Mouse (Mus musculus) frontal cortex, postnatal 14 days (tissue): ENCODE data around the gene H2afy2.

ENCODE experiments used
- DNase-seq, 2 experiments: peaks; one replicate each; pipeline ENCODE4 v3.0.0; 2022; ENCODE audit warnings: low spot score in 2 of 2

Gene H2afy2

DNA sequence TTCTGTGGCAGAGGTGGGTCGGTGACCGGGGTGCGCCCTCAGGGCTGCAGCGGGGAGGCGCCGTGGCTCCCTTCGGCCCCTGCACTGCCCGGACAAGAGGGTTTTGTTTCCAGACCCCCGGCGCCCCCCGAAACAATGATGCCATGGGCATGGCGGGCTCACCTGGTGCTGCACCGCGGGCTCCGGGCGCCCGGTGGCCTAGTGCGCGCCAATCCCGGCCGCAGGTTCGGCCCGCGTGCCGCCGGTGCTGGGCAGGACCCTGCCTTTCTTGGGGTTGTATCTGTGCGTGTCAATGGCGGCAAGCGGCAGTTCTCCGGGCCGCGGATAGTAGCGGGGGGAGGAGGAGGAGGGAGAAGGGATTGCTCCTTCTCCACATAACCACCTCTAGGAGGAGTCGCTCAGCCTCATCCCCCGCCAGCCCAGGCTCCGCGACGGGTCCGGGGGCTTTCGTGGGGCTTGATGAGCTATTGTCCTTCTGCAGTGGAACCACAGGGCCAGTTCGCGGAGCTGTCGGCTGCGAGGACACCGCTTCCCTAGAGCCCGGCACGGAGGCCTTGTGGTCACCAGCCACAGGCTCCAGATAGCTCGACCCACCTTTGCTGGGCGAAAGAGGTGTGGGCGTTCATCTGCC is at the start of gene H2afy2:
Gene H2afy2 (minus strand): TSS at position 527 of the 631 bp plus-strand sequence.
- peak; percentile 71 to 74 for DNase-seq

DNA sequence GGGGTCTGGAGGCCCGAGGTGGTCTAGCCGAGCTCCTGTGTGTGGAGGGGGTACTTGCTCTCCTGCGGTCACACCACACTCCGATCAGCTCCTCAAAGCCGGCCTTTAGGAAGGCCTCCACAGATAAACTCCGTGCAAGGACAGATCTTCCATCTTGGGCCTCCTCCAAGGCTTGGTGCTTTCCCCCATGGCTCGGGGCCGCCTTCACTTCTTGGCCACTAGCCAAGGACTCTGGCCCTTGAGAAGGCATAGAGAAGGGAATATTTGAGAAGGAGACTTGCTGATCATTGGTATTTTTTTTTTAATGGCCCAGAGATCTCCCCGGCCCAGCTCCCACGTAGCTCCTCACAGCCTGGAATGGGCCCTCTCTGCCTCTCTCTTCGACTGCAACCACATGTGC is 48.8 kb upstream of the H2afy2 start:
- no peak for DNase-seq

DNA sequence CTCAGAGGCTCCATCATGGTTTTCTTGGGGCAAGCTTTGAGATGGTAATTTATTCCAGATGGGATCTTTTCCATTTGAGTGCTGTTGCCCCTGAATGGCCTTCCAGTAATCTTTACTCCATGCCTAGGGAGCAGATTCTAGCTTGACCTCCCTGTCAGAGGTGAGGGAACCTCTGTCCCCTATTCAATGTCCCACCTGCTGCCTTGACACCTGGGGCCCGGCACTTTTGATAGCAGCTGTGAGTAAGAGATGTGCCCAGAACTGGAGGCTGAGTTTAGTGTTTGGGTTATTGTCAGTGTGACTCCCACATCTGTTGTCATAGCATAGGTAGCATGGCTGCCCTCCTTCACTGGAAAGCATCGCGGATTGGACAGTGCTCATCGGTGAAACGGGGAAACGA is 47.8 kb upstream of the H2afy2 start:
- DNase-seq, result no peak

DNA sequence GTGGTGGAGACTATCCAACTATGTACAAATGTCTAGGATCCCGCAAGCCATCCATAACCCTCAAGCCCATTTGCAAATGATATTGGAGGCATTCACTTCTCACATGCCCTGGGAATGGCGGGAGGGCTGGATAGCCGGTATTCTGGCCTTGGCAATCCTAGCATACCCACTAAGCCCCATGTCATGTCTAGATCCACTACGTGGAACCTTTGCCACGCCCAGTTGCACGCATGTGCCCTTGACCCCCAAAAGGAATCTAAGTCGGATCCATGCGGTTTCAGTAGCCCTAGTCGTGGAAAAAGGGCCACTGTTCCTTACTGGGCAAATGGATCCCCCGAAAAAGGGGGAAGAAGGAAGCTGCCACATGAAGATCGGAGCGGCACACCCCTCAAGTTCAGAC is 47.3 kb upstream of the H2afy2 start:
- DNase-seq, result no peak

DNA sequence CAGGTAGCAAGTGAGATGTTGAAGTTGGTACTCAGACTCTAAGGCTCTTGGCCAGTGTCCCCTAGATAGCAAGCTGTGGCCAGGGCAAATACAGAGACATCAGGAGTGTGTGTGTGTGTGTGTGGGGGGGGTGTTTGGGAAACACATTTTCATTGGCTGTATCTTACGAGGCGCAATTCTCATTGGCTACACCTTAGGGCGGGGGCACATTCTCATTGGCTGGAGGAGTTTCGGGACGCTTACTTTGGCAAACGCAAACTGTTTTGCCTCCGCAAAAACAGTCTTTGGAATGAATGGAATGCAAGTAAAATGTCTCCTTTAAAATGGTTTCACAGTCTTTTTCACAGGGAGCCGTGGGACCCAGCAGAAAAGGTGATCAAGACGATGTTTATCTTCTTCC is 46.9 kb upstream of the H2afy2 start:
- DNase-seq, result no peak

DNA sequence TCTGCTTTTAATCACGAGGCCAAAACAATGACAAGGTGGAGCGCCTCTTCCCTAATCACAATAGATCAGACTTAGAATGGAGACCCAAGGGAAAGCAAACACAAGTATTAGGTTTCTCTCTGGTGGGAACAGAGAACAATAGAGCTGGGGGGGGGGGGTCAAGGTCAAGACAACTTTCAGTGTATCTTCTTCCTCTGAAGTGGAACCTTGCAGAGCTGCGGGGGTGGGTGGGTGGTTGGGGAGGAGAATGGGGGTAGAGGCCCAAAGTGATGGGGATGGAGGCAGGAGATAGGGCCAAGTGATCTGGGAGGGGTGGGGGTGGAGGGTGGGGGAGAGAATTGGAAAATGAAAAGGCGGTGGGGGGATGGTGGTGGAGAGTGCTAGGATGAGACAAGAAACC is 45.1 kb upstream of the H2afy2 start:
- no peak for DNase-seq

DNA sequence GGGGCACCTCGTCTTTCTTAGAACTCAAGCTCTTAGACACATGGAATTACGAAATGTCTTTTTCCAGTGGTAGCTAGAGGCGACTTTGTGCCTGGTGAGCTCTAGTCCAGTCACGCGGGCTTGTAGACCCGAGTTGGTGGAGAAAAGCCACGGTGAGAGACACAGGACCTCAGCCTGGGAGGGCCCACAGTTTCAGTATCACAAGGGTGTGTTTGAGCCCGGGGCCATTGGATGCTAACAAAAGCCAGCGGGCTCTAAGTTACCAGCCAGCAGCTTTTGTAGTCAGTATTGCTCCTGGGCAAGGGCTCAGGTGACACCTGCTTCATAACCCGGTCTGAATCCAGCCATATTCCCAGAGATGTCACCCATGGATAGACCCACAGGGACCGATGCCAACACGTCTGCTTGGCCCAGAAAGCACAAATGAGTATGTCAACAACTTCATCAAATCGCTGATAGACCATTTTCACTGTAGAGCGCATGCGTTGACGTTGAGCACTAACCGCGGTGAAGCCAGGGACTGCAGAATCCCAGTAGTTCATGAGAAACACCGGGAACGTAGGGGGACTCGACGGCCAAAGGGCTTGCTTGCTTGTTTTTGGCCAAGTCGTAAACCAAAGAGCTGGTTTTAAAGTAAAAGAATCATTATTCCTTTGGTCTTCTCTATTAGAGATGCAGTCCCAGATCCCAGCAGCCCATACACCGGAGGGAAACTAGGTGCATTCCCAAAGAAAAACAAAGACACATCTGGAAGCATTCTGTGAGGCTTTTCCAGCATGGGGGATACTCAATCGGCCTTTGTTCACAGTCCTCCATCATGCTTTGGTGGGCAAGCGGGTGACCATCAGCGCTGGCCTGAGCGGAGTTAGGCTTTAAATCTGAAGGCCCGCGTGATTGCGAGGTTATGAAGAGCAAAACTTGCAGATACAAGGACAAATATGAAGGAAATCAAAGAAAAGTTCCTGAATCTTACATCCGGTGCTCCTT is 44.3 kb upstream of the H2afy2 start:
- no peak for DNase-seq

DNA sequence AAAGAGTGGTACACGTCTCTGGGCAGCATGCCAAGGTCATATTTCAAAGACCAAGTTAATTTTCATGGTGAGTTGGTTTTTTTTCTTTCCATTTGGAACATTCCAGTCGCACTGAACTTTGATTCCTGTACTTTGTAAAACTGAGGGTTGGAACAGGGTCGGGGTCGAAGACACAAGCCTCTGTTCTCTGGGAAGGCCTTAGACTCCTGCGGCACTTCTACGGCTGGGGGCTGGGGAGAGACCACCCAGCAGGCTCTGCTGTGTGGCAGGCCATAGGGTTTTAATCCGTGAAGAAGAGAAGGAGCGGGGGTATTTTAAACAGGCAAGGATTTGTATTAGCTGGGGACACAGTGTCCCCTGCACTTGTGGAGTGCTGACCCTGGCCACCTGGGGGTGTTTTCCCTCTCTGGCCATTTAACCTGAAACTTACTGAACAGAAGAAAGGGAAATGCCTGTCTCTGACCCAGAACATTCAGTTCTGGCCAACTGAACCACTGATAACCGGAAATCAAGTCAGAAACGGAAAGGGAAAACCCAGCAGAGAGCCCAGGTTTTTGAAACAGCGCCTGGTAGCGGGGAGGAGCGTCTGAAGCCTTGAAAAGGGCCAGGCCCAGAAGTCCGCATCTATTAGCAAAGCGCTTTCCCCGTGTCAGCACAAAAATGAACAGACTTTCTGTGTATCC is 42.9 kb upstream of the H2afy2 start:
- no peak for DNase-seq

DNA sequence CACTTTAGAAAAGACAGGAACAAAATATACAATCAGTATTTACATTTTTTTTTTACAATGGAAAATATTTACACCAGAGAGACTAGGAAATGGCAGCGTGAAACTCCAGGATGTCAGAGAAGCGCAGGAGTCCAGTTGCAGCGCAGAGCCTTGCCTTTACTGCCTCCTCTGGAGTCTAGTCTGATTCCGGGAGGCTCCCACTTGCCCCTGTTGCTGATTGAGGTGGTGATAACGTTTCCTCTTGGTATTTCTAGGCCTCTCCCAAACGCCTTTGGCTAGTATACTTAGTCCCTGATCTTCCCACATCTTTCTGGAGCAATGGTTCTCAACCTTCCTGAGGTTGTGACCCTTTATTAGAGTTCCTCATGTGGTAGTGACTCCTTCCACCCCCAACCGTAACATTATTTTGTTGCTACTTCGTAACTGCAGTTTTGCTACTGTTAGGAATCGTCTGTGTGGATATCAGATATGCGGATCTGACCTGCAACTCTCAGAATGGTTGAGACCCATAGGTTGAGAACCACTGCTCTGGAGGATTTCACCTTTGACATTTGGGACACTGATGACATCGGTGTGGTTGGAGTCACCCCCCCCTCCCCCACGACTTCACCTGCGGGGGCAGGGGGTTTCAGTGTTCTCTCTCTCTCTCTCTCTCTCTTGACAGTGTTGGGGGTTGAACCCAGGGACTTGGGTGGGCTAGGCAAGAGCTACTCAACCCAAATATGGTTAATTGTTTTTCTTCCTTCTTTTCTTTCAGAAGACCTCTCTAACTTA is 42.2 kb upstream of the H2afy2 start:
- no peak for DNase-seq

DNA sequence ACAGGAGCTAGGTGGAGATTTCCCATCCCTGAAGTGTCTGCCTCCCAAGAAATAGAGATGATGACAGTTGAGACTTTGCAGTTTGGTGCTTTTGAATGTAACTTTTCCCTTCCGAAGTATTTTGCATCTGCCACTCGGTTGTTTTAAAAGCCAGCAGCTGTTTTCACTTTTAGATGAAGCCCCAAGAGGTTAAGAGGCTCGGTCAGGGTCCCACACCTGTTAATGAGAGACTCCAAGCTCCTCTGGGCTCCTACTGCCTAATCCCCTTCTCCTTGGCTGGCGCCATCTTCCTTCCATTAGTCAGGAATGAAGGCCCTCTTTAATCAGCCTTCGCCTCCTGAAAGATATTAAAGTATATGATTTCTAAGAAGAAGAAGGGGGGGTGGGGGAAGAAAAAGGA is 41.6 kb upstream of the H2afy2 start:
- DNase-seq, result no peak

DNA sequence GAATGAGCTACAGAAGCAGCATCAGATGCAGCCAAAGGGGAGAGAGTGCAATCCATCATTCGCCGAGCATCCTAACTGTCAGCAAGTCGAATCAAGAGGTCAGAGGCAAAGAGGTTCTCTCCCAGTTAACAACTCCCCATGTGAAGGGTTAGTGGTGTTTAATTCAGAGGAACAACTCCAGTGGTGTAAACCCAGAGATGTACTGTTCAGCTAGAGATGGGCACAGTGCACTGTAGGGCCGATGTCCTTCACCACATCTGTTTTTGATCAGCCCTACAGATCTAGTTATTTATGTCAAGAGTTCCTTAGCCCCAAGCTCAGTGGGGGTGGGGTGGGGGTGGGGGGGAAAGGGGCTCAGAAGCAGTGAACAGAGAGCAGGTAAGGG is 39.8 kb upstream of the H2afy2 start:
- DNase-seq, result no peak

DNA sequence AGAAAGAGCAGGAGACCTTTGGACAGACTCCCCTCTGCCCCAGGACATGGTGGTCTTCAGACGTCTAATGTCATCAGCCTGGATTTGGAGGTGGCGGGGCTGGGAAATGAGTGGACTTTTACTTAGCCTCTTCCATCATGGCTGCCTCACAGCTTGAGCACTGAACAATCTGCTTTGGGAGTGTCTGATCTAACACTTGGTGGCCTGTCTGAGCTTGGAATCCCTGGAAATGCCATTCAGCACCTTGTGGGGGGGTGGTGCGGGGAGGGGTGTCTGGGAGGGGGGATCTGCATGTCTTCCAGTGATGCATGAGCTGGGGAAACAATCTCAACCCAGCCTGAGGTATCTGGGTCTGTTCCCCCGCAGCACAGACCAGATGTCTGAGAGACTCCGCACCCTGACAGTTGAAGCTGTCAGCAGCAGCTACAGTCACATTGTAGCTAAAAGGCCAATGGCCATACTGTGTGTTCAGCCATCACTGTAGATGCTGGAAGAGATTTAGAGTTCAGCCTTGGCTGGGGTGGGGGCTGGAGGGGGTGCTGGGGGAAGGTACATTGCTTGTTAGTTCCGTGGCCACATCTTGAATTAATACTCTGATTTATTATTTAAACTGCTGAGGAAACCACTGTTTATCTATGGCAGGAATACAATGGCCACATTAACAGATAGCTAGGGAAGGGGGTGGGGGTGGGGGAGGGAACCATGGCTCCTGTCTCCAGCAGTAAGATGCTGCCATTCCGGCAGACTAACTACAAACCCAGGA is 39.2 kb upstream of the H2afy2 start:
- DNase-seq, result no peak

DNA sequence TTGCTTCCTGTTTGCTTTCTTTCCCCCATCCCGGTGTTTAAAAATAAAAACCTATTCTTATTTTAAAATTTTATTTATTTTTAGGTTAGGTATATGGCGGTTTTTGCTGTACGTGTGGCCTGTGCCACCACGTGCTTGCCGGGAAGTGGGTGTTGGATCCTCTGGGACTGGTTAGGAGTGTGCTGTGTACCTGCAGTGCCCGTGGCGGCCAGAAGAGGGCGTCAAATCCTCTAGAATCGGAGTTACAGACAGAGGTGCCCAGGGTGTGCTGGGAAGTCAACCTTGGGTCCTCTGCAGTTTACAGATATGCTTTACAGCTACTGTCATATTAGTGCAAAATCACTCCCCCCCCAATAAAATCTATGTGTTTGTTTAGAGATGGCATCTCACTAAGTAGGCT is 36.1 kb upstream of the H2afy2 start:
- DNase-seq, result no peak

DNA sequence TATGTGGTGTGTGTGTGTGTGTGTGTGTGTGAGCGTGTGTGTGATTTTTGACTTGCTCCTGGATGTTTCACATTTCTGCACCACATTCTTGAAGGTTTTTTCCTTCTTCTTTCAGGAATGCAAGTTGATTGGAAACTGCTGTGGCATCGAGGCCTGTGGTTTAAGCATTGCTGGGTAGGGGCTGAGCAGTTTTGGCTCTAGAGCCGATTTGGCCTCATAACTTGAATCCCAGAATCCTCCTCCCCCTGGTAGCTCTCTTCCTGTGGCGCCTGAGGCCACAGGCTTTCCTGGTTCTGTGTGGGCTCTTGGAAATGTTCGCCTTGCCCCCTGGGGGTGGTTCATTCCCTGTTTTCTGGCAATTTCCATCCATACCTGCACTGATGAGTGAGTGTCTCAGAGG is 28.0 kb upstream of the H2afy2 start:
- DNase-seq, result no peak

DNA sequence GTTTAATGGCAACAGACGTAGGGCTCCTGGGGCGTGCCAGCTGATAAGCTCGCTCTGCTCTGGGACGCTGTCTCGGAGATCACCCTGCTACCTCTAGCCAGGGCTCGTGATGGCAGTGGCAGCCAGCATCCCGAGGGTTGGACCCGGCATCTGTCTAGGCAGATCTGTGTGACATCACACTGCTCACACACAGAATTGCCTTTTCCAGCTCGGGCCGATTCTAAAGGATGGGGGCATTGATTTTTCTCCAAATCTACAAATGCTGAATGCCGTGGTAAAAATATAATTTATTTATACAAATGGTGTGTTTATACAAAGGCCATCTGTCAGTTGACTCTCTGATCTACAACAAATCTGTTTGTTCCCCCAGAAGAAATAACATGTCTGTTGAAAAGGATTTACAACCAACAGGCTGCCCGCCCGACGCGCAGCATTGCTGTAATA is 14.2 kb upstream of the H2afy2 start:
- DNase-seq, result no peak

DNA sequence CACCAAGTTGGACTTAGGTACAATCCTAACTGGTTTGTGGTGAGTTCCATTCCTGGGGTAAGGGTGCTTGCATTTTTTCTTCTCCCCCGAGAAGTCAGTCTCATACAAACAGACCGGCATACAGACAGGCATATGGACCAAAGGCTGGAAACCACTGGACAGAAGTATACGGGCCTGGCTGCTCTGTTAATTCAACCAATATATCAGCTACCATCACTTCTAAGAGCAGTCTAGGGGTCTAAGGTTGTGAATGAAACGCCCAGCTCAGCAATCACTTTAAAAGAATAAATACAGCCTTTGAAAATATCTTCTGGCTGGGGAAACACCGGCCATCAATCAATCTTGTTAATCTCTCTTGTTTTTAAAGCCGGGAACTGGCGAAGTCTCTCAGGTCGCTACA is 11.5 kb upstream of the H2afy2 start:
- DNase-seq, result no peak

DNA sequence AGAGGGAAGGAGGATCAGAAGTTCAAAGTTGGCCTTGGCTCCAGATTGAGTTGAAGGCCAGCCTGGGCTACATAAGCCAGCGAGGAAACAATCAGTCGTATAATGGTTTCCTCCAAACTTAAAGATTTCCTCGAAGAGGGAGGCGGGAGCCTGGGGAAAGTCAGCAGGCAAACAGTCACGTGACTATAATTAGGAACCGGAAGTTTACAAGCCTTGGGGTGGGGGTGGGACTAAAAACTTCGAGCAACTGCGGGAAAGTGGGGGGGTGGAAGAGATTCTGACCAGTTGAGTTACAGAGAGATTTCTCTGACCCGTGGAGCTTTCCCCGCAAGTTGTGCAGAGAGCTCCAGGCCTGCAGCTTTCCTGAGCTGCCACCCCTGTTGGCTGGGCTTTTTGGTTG is 11.0 kb upstream of the H2afy2 start:
- DNase-seq, result no peak

DNA sequence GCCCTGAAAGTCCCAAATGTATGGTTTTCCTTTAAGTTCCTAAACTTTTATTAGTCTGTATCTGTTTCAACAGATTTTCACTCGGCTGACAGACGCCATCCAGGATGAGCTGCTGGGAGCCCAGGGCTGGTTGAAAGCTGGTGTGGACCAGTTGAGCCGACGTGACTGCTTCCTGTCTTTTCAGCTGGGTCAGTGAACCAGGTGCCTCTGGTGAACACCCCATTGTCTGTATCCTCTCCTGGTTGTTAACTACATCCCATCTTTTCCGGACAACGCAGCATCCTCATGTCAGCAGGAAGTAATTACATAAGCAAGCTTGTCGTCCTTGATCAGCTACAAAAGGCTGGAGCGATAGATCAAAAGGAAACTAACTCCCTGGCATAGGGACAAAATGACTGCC is 9.1 kb upstream of the H2afy2 start:
- DNase-seq, result no peak

DNA sequence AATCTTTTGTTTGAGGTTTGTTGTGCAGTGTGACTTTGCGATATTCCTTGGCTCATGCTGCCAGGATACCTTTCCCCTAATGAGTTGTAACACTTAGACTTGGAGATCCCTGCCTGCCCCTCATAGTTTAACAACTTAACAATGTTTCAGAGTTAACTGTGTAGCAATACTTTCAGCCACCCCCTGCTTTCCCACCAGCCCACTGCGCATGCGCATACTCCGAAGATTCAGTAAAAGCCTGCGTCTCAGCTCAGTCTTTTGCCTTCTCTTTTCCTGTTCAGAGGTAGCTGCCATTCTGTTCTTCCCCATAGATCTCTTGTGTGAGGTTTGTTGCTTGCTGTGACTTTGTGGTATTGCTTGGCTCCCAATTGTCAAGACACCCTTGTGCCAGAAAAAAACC is 4.6 kb upstream of the H2afy2 start:
- DNase-seq, result no peak

DNA sequence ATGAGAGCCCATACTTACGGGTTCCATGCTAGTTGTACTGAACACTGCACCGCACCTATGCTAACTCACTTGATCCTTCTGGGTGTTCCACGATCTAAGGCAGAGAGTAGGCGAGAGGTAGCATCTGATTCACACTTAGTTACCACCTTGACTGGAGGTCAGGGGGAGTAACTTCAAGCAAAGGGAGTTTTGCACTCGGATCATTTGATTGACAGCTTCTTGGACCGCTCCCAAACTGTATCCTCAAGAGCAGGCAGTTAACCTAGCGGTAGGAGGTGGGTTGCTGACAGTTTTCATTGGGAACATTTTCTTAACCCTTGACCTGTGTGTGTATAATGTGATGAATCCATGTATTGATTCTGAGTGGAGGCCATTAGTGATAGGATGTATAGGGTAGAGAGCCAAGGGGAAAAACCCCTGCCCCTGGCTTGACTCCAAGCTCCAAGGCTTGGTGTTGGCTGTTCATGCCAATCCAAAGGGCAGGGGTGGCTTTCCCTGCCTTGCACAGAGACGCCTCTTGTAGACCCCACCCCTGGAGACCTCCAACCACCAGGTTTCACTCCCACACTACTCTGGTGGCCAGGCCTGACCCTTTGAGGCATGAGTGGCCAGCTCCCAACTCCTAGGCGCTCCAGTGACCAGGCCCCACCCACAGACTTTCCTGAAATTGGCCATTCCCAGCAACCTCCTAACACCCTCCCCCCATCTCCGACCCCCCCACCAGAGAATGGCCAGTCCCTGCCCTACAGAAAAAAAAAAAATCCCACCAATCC is 3.8 kb upstream of the H2afy2 start:
- no peak for DNase-seq
